Mouse (Mus musculus): ENCODE results near the gene Ldhal6b. TPM values are rescaled to one million over a fixed set of nuclear protein-coding genes. Genes with fewer than 3 reads are reported as not detected.

Gene Ldhal6b
- polyA plus RNA-seq, 1 experiment from 2014 or later = not detected

- Histone ChIP-seq H3K27me3 (ENCODE audit: control insufficient read depth, insufficient read depth, low read length) (peaks cover 19% of the 10 kb centered on the region), H3K4me1 (ENCODE audit: control insufficient read depth in 2 of 2, insufficient read depth in 2 of 2, low read length in 2 of 2) (peaks cover 5 to 6% of the 10 kb centered on the region in 2 experiments; a peak in 3 of 4 replicates), H3K36me3 (ENCODE audit: control insufficient read depth, insufficient read depth, low read length) (no peaks in the 10 kb centered on the region), H3K9ac (ENCODE audit: low read length) (no peak overlapping the region), H3K4me2 (ENCODE audit: low read length) (no peak overlapping the region), H3K4me3 (ENCODE audit: control insufficient read depth in 1 of 2, insufficient read depth in 1 of 2, low read depth in 1 of 2, low read length in 2 of 2) (no peak overlapping the region), H3K27ac (replicated peaks in 1 of 2; ENCODE audit: control insufficient read depth in 1 of 2, insufficient read depth in 1 of 2, low read depth in 2 of 2, low read length in 2 of 2) (no peak overlapping the region), H3K9me3 (ENCODE audit: control insufficient read depth, low read length) (no peaks in the 10 kb centered on the region)
- WGBS = 66% methylated on average over 14 of the region's 14 CpGs
- no peak for ATAC-seq (ENCODE audit: insufficient number of reproducible peaks, insufficient read depth, low FRiP score, low read depth)
These were observed 18.0 kb downstream of the Ldhal6b start for GRCm38 (mm10) chr17:5400435-5401090.

- Histone ChIP-seq H3K4me1 (ENCODE audit: control insufficient read depth in 2 of 2, insufficient read depth in 2 of 2, low read length in 2 of 2) (peaks cover 5 to 6% of the 10 kb centered on the region in 2 experiments; a peak in 3 of 4 replicates), H3K27me3 (ENCODE audit: control insufficient read depth, insufficient read depth, low read length) (no peaks in the 10 kb centered on the region), H3K9me3 (ENCODE audit: control insufficient read depth, low read length) (no peaks in the 10 kb centered on the region), H3K27ac (replicated peaks in 1 of 2; ENCODE audit: control insufficient read depth in 1 of 2, insufficient read depth in 1 of 2, low read depth in 2 of 2, low read length in 2 of 2) (no peak overlapping the region), H3K36me3 (ENCODE audit: control insufficient read depth, insufficient read depth, low read length) (no peaks in the 10 kb centered on the region), H3K4me2 (ENCODE audit: low read length) (peak overlapping the region; percentile 51), H3K9ac (ENCODE audit: low read length) (peak overlapping the region; percentile 64; the same call in 1 of the 2 replicates), H3K4me3 (ENCODE audit: control insufficient read depth in 1 of 2, insufficient read depth in 1 of 2, low read depth in 1 of 2, low read length in 2 of 2) (no peak overlapping the region)
- ATAC-seq (ENCODE audit: insufficient number of reproducible peaks, insufficient read depth, low FRiP score, low read depth) = peak; percentile 73; the same call in 1 of the 2 replicates
- 28% methylated on average over 33 of the region's 33 CpGs for WGBS
These were observed 21.2 kb downstream of the Ldhal6b start for GRCm38 (mm10) chr17:5397148-5398007.

- Histone ChIP-seq H3K4me1 (ENCODE audit: control insufficient read depth in 2 of 2, insufficient read depth in 2 of 2, low read length in 2 of 2) (peaks cover 2 to 4% of the 10 kb centered on the region in 2 experiments; a peak in 2 of 4 replicates), H3K9ac (ENCODE audit: low read length) (no peak overlapping the region), H3K4me2 (ENCODE audit: low read length) (no peak overlapping the region), H3K9me3 (ENCODE audit: control insufficient read depth, low read length) (no peaks in the 10 kb centered on the region), H3K36me3 (ENCODE audit: control insufficient read depth, insufficient read depth, low read length) (no peaks in the 10 kb centered on the region), H3K4me3 (ENCODE audit: control insufficient read depth in 1 of 2, insufficient read depth in 1 of 2, low read depth in 1 of 2, low read length in 2 of 2) (no peak overlapping the region), H3K27ac (replicated peaks in 1 of 2; ENCODE audit: control insufficient read depth in 1 of 2, insufficient read depth in 1 of 2, low read depth in 2 of 2, low read length in 2 of 2) (no peak overlapping the region), H3K27me3 (ENCODE audit: control insufficient read depth, insufficient read depth, low read length) (no peaks in the 10 kb centered on the region)
- 78% methylated on average over 5 of the region's 5 CpGs for WGBS
- ATAC-seq (ENCODE audit: insufficient number of reproducible peaks, insufficient read depth, low FRiP score, low read depth) = no peak
These were observed 22.4 kb downstream of the Ldhal6b start for GRCm38 (mm10) chr17:5396213-5396612.

- Histone ChIP-seq H3K4me1 (ENCODE audit: control insufficient read depth in 2 of 2, insufficient read depth in 2 of 2, low read length in 2 of 2) (peaks cover 3 to 6% of the 10 kb centered on the region in 2 experiments; a peak in 3 of 4 replicates), H3K9me3 (ENCODE audit: control insufficient read depth, low read length) (no peaks in the 10 kb centered on the region), H3K27ac (replicated peaks in 1 of 2; ENCODE audit: control insufficient read depth in 1 of 2, insufficient read depth in 1 of 2, low read depth in 2 of 2, low read length in 2 of 2) (no peak overlapping the region), H3K9ac (ENCODE audit: low read length) (no peak overlapping the region), H3K4me3 (ENCODE audit: control insufficient read depth in 1 of 2, insufficient read depth in 1 of 2, low read depth in 1 of 2, low read length in 2 of 2) (no peak overlapping the region), H3K4me2 (ENCODE audit: low read length) (no peak overlapping the region), H3K36me3 (ENCODE audit: control insufficient read depth, insufficient read depth, low read length) (no peaks in the 10 kb centered on the region), H3K27me3 (ENCODE audit: control insufficient read depth, insufficient read depth, low read length) (no peaks in the 10 kb centered on the region)
- WGBS = 79% methylated on average over 16 of the region's 16 CpGs
- ATAC-seq (ENCODE audit: insufficient number of reproducible peaks, insufficient read depth, low FRiP score, low read depth) = no peak
These were observed 22.9 kb downstream of the Ldhal6b start for GRCm38 (mm10) chr17:5395454-5396205.

- no peak overlapping the region for H3K27ac ChIP-seq (replicated peaks in 1 of 2; ENCODE audit: control insufficient read depth in 1 of 2, insufficient read depth in 1 of 2, low read depth in 2 of 2, low read length in 2 of 2)
These were observed 27.9 kb downstream of the Ldhal6b start for GRCm38 (mm10) chr17:5390682-5391081.

GRCm38 (mm10) chr17:5388351-5388750 lies 30.2 kb downstream of the Ldhal6b start:
- Histone ChIP-seq H3K36me3 (ENCODE audit: control insufficient read depth, insufficient read depth, low read length) (no peaks in the 10 kb centered on the region), H3K4me1 (ENCODE audit: control insufficient read depth in 2 of 2, insufficient read depth in 2 of 2, low read length in 2 of 2) (peaks cover 2 to 5% of the 10 kb centered on the region in 2 experiments; a peak in 3 of 4 replicates), H3K4me3 (ENCODE audit: control insufficient read depth in 1 of 2, insufficient read depth in 1 of 2, low read depth in 1 of 2, low read length in 2 of 2) (no peak overlapping the region), H3K27me3 (ENCODE audit: control insufficient read depth, insufficient read depth, low read length) (no peaks in the 10 kb centered on the region), H3K9ac (ENCODE audit: low read length) (no peak overlapping the region), H3K27ac (replicated peaks in 1 of 2; ENCODE audit: control insufficient read depth in 1 of 2, insufficient read depth in 1 of 2, low read depth in 2 of 2, low read length in 2 of 2) (no peak overlapping the region), H3K9me3 (ENCODE audit: control insufficient read depth, low read length) (no peaks in the 10 kb centered on the region), H3K4me2 (ENCODE audit: low read length) (no peak overlapping the region)
- no peak for ATAC-seq (ENCODE audit: insufficient number of reproducible peaks, insufficient read depth, low FRiP score, low read depth)
- WGBS = 72% methylated on average over 3 of the region's 3 CpGs

More at GRCm38 (mm10) chr17:5390682-5391081, 27.9 kb downstream of the Ldhal6b start:
- H3K9ac ChIP-seq (ENCODE audit: low read length) = no peak overlapping the region
- H3K4me1 ChIP-seq (ENCODE audit: control insufficient read depth in 2 of 2, insufficient read depth in 2 of 2, low read length in 2 of 2) = peaks cover 2 to 5% of the 10 kb centered on the region in 2 experiments; a peak in 3 of 4 replicates
- WGBS = 47% methylated on average over 10 of the region's 10 CpGs
- ATAC-seq (ENCODE audit: insufficient number of reproducible peaks, insufficient read depth, low FRiP score, low read depth) = no peak
- H3K9me3 ChIP-seq (ENCODE audit: control insufficient read depth, low read length) = no peaks in the 10 kb centered on the region
- no peak overlapping the region for H3K4me2 ChIP-seq (ENCODE audit: low read length)
- no peaks in the 10 kb centered on the region for H3K36me3 ChIP-seq (ENCODE audit: control insufficient read depth, insufficient read depth, low read length)
- H3K27me3 ChIP-seq (ENCODE audit: control insufficient read depth, insufficient read depth, low read length) = no peaks in the 10 kb centered on the region
- H3K4me3 ChIP-seq (ENCODE audit: control insufficient read depth in 1 of 2, insufficient read depth in 1 of 2, low read depth in 1 of 2, low read length in 2 of 2) = no peak overlapping the region

- Histone ChIP-seq H3K36me3 (ENCODE audit: control insufficient read depth, insufficient read depth, low read length) (no peaks in the 10 kb centered on the region), H3K4me1 (ENCODE audit: control insufficient read depth in 2 of 2, insufficient read depth in 2 of 2, low read length in 2 of 2) (peaks cover 2 to 5% of the 10 kb centered on the region in 2 experiments; a peak in 3 of 4 replicates), H3K9me3 (ENCODE audit: control insufficient read depth, low read length) (no peaks in the 10 kb centered on the region), H3K9ac (ENCODE audit: low read length) (no peak overlapping the region), H3K27ac (replicated peaks in 1 of 2; ENCODE audit: control insufficient read depth in 1 of 2, insufficient read depth in 1 of 2, low read depth in 2 of 2, low read length in 2 of 2) (no peak overlapping the region), H3K27me3 (ENCODE audit: control insufficient read depth, insufficient read depth, low read length) (no peaks in the 10 kb centered on the region), H3K4me3 (ENCODE audit: control insufficient read depth in 1 of 2, insufficient read depth in 1 of 2, low read depth in 1 of 2, low read length in 2 of 2) (no peak overlapping the region), H3K4me2 (ENCODE audit: low read length) (no peak overlapping the region)
- WGBS = 79% methylated on average over 12 of the region's 12 CpGs
- ATAC-seq (ENCODE audit: insufficient number of reproducible peaks, insufficient read depth, low FRiP score, low read depth) = no peak
These were observed 31.6 kb downstream of the Ldhal6b start for GRCm38 (mm10) chr17:5386885-5387545.

All from heart, embryonic 14.5 days (tissue).